Mouse (Mus musculus): Measurements from ENCODE around the gene Fcho2. TPM values are rescaled to one million over a fixed set of nuclear protein-coding genes. Genes with fewer than 3 reads are reported as not detected.
"Not testable (repeated sequence)": the region's sequence is repeated elsewhere in the genome, so short reads cannot be mapped to it uniquely, and the experiment has no call there.

Gene Fcho2
- polyA plus RNA-seq (2016; fragmentation: Nextera tagmentation; extraction: Ambion mirVana), result 35.2 and 41.9 TPM in 2 replicates

- Histone ChIP-seq H3K27me3 (replicated peaks) (no peaks in the 10 kb centered on the region), H3K4me1 (replicated peaks) (peaks cover 18% of the 10 kb centered on the region), H3K9ac (peak within 1 kb of the TSS; percentile 97), H3K4me3 (peak within 1 kb of the TSS; percentile 97), H3K9me3 (replicated peaks) (no peaks in the 10 kb centered on the region), H3K36me3 (no peaks in the 10 kb centered on the region), H3K4me2 (peak within 1 kb of the TSS; percentile 72), H3K27ac (ENCODE audit: poor library complexity, severe bottlenecking) (peak within 1 kb of the TSS; percentile 99)
- WGBS, result under 1% methylated on average over 61 of the region's 61 CpGs
- peak; percentile 96 for ATAC-seq (ENCODE audit: insufficient number of reproducible peaks, low FRiP score)
Measured at GRCm38 (mm10) chr13:98815147-98815785, at the start of gene Fcho2. Fcho2 (minus strand) TSS chr13:98815449.

GRCm38 (mm10) chr13:98855291-98855690 is 40.0 kb upstream of the Fcho2 start:
- Histone ChIP-seq H3K4me2 (no peak overlapping the region), H3K36me3 (peaks cover 68% of the 10 kb centered on the region), H3K4me1 (replicated peaks) (no peaks in the 10 kb centered on the region), H3K4me3 (no peak overlapping the region), H3K9ac (no peak overlapping the region), H3K27ac (ENCODE audit: poor library complexity, severe bottlenecking) (no peak overlapping the region), H3K27me3 (replicated peaks) (no peaks in the 10 kb centered on the region), H3K9me3 (replicated peaks) (no peaks in the 10 kb centered on the region)
- WGBS, result 86% methylated on average over 8 of the region's 8 CpGs
- no peak for ATAC-seq (ENCODE audit: insufficient number of reproducible peaks, low FRiP score)

- Histone ChIP-seq H3K27me3 (replicated peaks) (no peaks in the 10 kb centered on the region), H3K4me1 (replicated peaks) (no peaks in the 10 kb centered on the region), H3K9ac (no peak overlapping the region), H3K4me3 (no peak overlapping the region), H3K4me2 (no peak overlapping the region), H3K36me3 (peaks cover 50% of the 10 kb centered on the region), H3K27ac (ENCODE audit: poor library complexity, severe bottlenecking) (no peak overlapping the region), H3K9me3 (replicated peaks) (no peaks in the 10 kb centered on the region)
- WGBS, result 41% methylated on average over 1 of the region's 1 CpGs
- no peak for ATAC-seq (ENCODE audit: insufficient number of reproducible peaks, low FRiP score)
Measured at GRCm38 (mm10) chr13:98845794-98846193, 30.5 kb upstream of the Fcho2 start.

GRCm38 (mm10) chr13:98836423-98837088 is 21.3 kb upstream of the Fcho2 start:
- 86% methylated on average over 6 of the region's 6 CpGs for WGBS
- H3K9ac ChIP-seq, result no peak overlapping the region

GRCm38 (mm10) chr13:98835740-98836139 is 20.5 kb upstream of the Fcho2 start:
- no peak for ATAC-seq (ENCODE audit: insufficient number of reproducible peaks, low FRiP score)
- no peak overlapping the region for H3K9ac ChIP-seq
- H3K27me3 ChIP-seq (replicated peaks), result no peaks in the 10 kb centered on the region
- peaks cover 22% of the 10 kb centered on the region for H3K36me3 ChIP-seq
- H3K4me2 ChIP-seq, result no peak overlapping the region
- 65% methylated on average over 5 of the region's 5 CpGs for WGBS
- no peak overlapping the region for H3K4me3 ChIP-seq
- H3K9me3 ChIP-seq (replicated peaks), result no peaks in the 10 kb centered on the region
- peaks cover 3% of the 10 kb centered on the region; the same call in 1 of the 2 replicates for H3K4me1 ChIP-seq (replicated peaks)
- no peak overlapping the region for H3K27ac ChIP-seq (ENCODE audit: poor library complexity, severe bottlenecking)

More at GRCm38 (mm10) chr13:98836423-98837088, 21.3 kb upstream of the Fcho2 start:
- Histone ChIP-seq H3K27ac (ENCODE audit: poor library complexity, severe bottlenecking) (no peak overlapping the region), H3K4me3 (no peak overlapping the region), H3K36me3 (peaks cover 24% of the 10 kb centered on the region), H3K4me2 (no peak overlapping the region), H3K4me1 (replicated peaks) (peaks cover 3% of the 10 kb centered on the region; the same call in 1 of the 2 replicates), H3K27me3 (replicated peaks) (no peaks in the 10 kb centered on the region), H3K9me3 (replicated peaks) (no peaks in the 10 kb centered on the region)
- ATAC-seq (ENCODE audit: insufficient number of reproducible peaks, low FRiP score), result no peak

- H3K4me3 ChIP-seq, result no peak overlapping the region
- H3K4me2 ChIP-seq, result no peak overlapping the region
- H3K27me3 ChIP-seq (replicated peaks), result no peaks in the 10 kb centered on the region
- H3K9me3 ChIP-seq (replicated peaks), result no peaks in the 10 kb centered on the region
- H3K36me3 ChIP-seq, result peaks cover 17% of the 10 kb centered on the region
- peaks cover 3% of the 10 kb centered on the region; the same call in 1 of the 2 replicates for H3K4me1 ChIP-seq (replicated peaks)
- WGBS, result 77% methylated on average over 3 of the region's 3 CpGs
- 0 out of 2 replicates have a peak, but pooled peaks have one; percentile 9 for ATAC-seq (ENCODE audit: insufficient number of reproducible peaks, low FRiP score)
- no peak overlapping the region for H3K27ac ChIP-seq (ENCODE audit: poor library complexity, severe bottlenecking)
- H3K9ac ChIP-seq, result no peak overlapping the region
Measured at GRCm38 (mm10) chr13:98834723-98835122, 19.5 kb upstream of the Fcho2 start.

- H3K4me3 ChIP-seq, result no peak overlapping the region
- peaks cover 3% of the 10 kb centered on the region; the same call in 1 of the 2 replicates for H3K4me1 ChIP-seq (replicated peaks)
- H3K9ac ChIP-seq, result no peak overlapping the region
- H3K27me3 ChIP-seq (replicated peaks), result no peaks in the 10 kb centered on the region
- ATAC-seq (ENCODE audit: insufficient number of reproducible peaks, low FRiP score), result no peak
- no peak overlapping the region for H3K4me2 ChIP-seq
- H3K9me3 ChIP-seq (replicated peaks), result no peaks in the 10 kb centered on the region
- peaks cover 13% of the 10 kb centered on the region for H3K36me3 ChIP-seq
- H3K27ac ChIP-seq (ENCODE audit: poor library complexity, severe bottlenecking), result no peak overlapping the region
- 32% methylated on average over 1 of the region's 1 CpGs for WGBS
Measured at GRCm38 (mm10) chr13:98834199-98834598, 18.9 kb upstream of the Fcho2 start.

GRCm38 (mm10) chr13:98832451-98833450 is 17.5 kb upstream of the Fcho2 start:
- WGBS, result 81% methylated on average over 10 of the region's 10 CpGs
- H3K27ac ChIP-seq (ENCODE audit: poor library complexity, severe bottlenecking), result no peak overlapping the region
- no peak overlapping the region for H3K9ac ChIP-seq
- no peak overlapping the region for H3K4me2 ChIP-seq
- H3K4me3 ChIP-seq, result no peak overlapping the region
- H3K36me3 ChIP-seq, result peaks cover 11% of the 10 kb centered on the region
- no peak for ATAC-seq (ENCODE audit: insufficient number of reproducible peaks, low FRiP score)
- no peaks in the 10 kb centered on the region for H3K27me3 ChIP-seq (replicated peaks)
- H3K4me1 ChIP-seq (replicated peaks), result peaks cover 3% of the 10 kb centered on the region; the same call in 1 of the 2 replicates
- no peaks in the 10 kb centered on the region for H3K9me3 ChIP-seq (replicated peaks)

GRCm38 (mm10) chr13:98829026-98829425 is 13.8 kb upstream of the Fcho2 start:
- H3K27ac ChIP-seq (ENCODE audit: poor library complexity, severe bottlenecking); H3K4me2 ChIP-seq; H3K4me3 ChIP-seq; H3K9ac ChIP-seq; H3K27me3 ChIP-seq (replicated peaks); H3K9me3 ChIP-seq (replicated peaks); H3K4me1 ChIP-seq (replicated peaks); H3K36me3 ChIP-seq; ATAC-seq (ENCODE audit: insufficient number of reproducible peaks, low FRiP score): not testable (repeated sequence)
- 92% methylated on average over 6 of the region's 6 CpGs for WGBS

- H3K9me3 ChIP-seq (replicated peaks), result no peaks in the 10 kb centered on the region
- H3K4me3 ChIP-seq, result no peak overlapping the region
- no peaks in the 10 kb centered on the region for H3K36me3 ChIP-seq
- 71% methylated on average over 4 of the region's 4 CpGs for WGBS
- H3K27ac ChIP-seq (ENCODE audit: poor library complexity, severe bottlenecking), result no peak overlapping the region
- H3K27me3 ChIP-seq (replicated peaks), result no peaks in the 10 kb centered on the region
- H3K4me1 ChIP-seq (replicated peaks), result no peaks in the 10 kb centered on the region
- ATAC-seq (ENCODE audit: insufficient number of reproducible peaks, low FRiP score), result no peak
- H3K9ac ChIP-seq, result no peak overlapping the region
- no peak overlapping the region for H3K4me2 ChIP-seq
Measured at GRCm38 (mm10) chr13:98825574-98825973, 10.3 kb upstream of the Fcho2 start.

GRCm38 (mm10) chr13:98819094-98819493 is 3.8 kb upstream of the Fcho2 start:
- WGBS, result 78% methylated on average over 2 of the region's 2 CpGs
- Histone ChIP-seq H3K27me3 (replicated peaks) (no peaks in the 10 kb centered on the region), H3K9me3 (replicated peaks) (no peaks in the 10 kb centered on the region), H3K4me2 (no peak overlapping the region), H3K4me3 (no peak overlapping the region), H3K27ac (ENCODE audit: poor library complexity, severe bottlenecking) (no peak overlapping the region), H3K9ac (no peak overlapping the region), H3K36me3 (no peaks in the 10 kb centered on the region), H3K4me1 (replicated peaks) (peaks cover 6% of the 10 kb centered on the region)
- ATAC-seq (ENCODE audit: insufficient number of reproducible peaks, low FRiP score), result no peak

All from heart, embryonic 12.5 days (tissue).